Mouse (Mus musculus) lung, embryonic 14.5 days (tissue): ENCODE measurements at regions not wholly inside any gene's neighbourhood (a gene's known extent, or its start where the extent isn't known, plus 50 kb on each side); places are given as distances from the start of the nearest gene placed in this dataset.
A peak's percentile ranks its signal among the peaks of the same experiment; 100 is the strongest.

Experiments
- ATAC-seq: fragments of 200-750 bp; cut with Nextera tagmentation; 2 replicates; pipeline ENCODE4 v1.8.0; 2017; ENCODE audit warnings: mild to moderate bottlenecking, moderate TSS enrichment, moderate library complexity; ENCODE audit not compliant: insufficient read depth
- DNase-seq: peaks from one replicate; pipeline ENCODE4 v3.0.0-alpha.2; 2015
- H3K27ac ChIP-seq: fragments of 300-500 bp; sonication (generic); 2 replicates; pipeline ENCODE4 v1.5.1; 2014; ENCODE audit warnings: low read depth, mild to moderate bottlenecking, moderate library complexity
- H3K27me3 ChIP-seq: fragments of 300-500 bp; sonication (generic); 2 replicates; pipeline ENCODE4 v1.6.1; 2014; ENCODE audit warnings: low read length, control low read depth; ENCODE audit not compliant: insufficient read depth
- H3K36me3 ChIP-seq: fragments of 300-500 bp; sonication (generic); 2 replicates; pipeline ENCODE4 v1.6.1; 2014; ENCODE audit warnings: control low read depth; ENCODE audit not compliant: insufficient read depth
- H3K4me1 ChIP-seq: fragments of 300-500 bp; sonication (generic); 2 replicates; pipeline ENCODE4 v1.6.1; 2014; ENCODE audit warnings: antibody characterized with exemption, control low read depth; ENCODE audit not compliant: insufficient read depth
- H3K4me2 ChIP-seq: fragments of 300-500 bp; sonication (generic); 2 replicates; pipeline ENCODE4 v1.6.1; 2014; ENCODE audit warnings: mild to moderate bottlenecking
- H3K4me3 ChIP-seq: fragments of 300-500 bp; sonication (generic); 2 replicates; pipeline ENCODE4 v1.5.1; 2014; ENCODE audit warnings: low read depth, low read length
- H3K9ac ChIP-seq: fragments of 300-500 bp; sonication (generic); 2 replicates; pipeline ENCODE4 v1.6.1; 2014
- H3K9me3 ChIP-seq: fragments of 300-500 bp; sonication (generic); 2 replicates; pipeline ENCODE4 v1.6.1; 2016; ENCODE audit warnings: low read depth, low read length, control low read depth
- CTCF ChIP-seq: IDR thresholded peaks from 2 replicates; pipeline ENCODE4 v1.5.1; 2016; ENCODE audit warnings: antibody characterized with exemption, low read depth
- WGBS: fragments of 180-500 bp; shearing (Covaris S2); extraction: QIAGEN DNeasy Blood & Tissue Kit; methylation state at CpG from one replicate; pipeline ENCODE4 v1.1.7; 2014; 5-methylcytosine and 5-hydroxymethylcytosine counted together

DNA sequence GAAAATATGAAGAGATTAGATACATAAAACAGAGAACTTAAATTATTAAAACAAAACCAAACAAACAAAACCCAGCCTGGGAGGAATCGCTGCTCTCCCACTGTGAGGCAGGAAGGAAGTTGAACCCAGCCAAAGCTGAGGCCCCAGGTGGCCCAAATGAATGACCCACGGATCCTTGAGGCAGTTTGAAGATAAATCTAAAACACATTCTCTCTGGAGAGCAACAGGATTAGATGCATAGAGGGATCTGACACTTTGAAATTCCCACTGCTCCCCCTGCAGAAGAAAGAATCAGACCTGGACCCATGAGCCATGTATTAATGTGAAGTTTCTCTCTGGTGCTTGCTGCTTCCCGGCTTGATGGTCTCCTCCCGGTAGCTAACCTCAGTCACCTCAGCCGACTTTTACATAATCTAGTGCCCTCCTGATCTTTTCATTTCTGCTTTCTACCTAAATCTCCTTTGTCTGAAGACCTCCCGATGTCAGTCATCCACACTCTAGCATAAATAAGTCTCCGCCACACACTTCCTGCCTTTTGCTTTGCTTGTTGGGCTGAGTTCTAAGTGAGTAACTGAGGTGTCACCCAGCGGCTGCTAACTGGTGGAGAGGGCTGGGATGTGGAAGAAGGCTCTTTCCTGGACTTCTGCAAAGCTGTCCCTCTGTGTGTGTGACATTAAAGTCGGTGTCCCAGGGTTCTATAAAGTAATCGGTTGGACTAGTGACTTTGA is 74.6 kb downstream of the Skor1 start:
- Histone ChIP-seq H3K4me2 (peak overlapping the region; percentile 45), H3K27me3 (no peaks in the 10 kb centered on the region), H3K4me1 (peaks cover 18% of the 10 kb centered on the region), H3K9ac (no peak overlapping the region), H3K9me3 (no peaks in the 10 kb centered on the region), H3K4me3 (no peak overlapping the region), H3K36me3 (no peaks in the 10 kb centered on the region), H3K27ac (peak overlapping the region; percentile 87)
- TF ChIP-seq CTCF, result 0 out of 2 replicates have a peak, but pooled peaks have one; percentile 3
- ATAC-seq, result no peak
- WGBS, result 13% methylated on average over 10 of the region's 10 CpGs
- peak; percentile 53 for DNase-seq

DNA sequence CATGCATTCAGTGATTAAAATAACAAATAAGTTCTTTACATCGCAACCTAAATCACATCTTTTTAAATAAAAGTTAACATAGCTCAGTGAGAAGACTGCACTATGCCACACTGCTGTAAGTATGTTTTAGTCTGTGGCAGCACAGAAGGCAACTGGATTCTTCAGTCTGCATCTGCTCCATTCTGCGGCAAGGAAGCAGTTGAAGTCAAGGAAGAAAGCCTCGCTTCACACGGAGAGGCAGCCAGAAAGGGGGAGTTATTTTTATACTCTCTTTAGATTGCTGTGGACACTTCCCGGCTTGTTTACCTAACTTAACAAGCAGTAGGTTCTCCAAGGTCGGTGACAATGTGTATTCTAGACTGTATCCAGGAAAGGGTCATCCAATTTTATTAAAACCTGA is 77.7 kb downstream of the Skor1 start:
- TF ChIP-seq CTCF, result no peak

DNA sequence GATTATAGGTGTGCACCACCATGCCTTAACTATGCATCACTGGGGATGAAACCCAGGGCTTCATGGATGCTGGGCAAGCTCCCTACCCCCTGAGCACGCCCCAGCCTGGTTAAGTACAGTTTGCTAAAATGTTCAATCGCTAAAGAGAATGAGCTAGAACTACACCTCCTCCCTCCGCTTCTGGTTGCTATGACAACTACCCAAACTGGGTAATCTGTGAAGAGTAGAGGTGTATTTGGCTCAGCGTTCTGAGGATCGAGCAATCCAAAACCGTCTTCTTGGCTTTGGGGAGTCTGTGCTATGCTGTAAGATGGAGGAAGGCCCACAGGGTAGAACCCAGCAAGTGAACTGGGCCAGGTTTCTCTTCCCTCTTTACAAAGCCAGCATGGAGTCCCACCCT is 78.8 kb downstream of the Skor1 start:
- 67% methylated on average over 6 of the region's 6 CpGs for WGBS
- Histone ChIP-seq H3K27me3 (no peaks in the 10 kb centered on the region), H3K4me3 (no peak overlapping the region), H3K27ac (no peak overlapping the region), H3K9ac (no peak overlapping the region), H3K36me3 (no peaks in the 10 kb centered on the region), H3K4me1 (peaks cover 17% of the 10 kb centered on the region), H3K4me2 (no peak overlapping the region), H3K9me3 (no peaks in the 10 kb centered on the region)
- no peak for TF ChIP-seq CTCF
- DNase-seq (no peak), ATAC-seq (no peak)

More for the DNA sequence above, 77.7 kb downstream of the Skor1 start:
- no peak overlapping the region for H3K4me3 ChIP-seq
- H3K4me1 ChIP-seq, result peaks cover 18% of the 10 kb centered on the region
- peak overlapping the region; percentile 1; the same call in 1 of the 2 replicates for H3K27ac ChIP-seq
- no peak overlapping the region for H3K4me2 ChIP-seq
- H3K9ac ChIP-seq, result no peak overlapping the region
- no peaks in the 10 kb centered on the region for H3K9me3 ChIP-seq
- WGBS, result 19% methylated on average over 6 of the region's 6 CpGs
- DNase-seq, result peak; percentile 51
- no peak for ATAC-seq
- H3K27me3 ChIP-seq, result no peaks in the 10 kb centered on the region
- H3K36me3 ChIP-seq, result no peaks in the 10 kb centered on the region

DNA sequence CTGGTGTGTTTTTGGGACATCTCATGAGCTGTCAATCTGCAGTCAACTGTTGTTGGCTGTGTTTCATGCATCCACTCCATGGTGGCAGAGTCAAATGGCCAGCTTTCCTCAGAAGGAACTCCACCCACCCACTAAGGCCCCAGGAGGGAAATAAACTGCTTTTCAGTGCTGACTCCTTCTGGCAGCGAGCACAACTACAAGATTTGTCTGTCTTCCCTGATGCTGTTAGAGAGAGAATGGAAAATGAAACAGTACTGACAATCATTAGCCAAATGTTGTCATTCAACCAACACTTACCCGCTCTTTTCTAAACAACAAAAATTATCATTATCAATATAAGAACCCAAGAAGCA is 79.3 kb upstream of the Pias1 start:
- peak; percentile 47 for TF ChIP-seq CTCF
- WGBS, result 64% methylated on average over 2 of the region's 2 CpGs
- H3K9ac ChIP-seq, result no peak overlapping the region
- H3K27ac ChIP-seq, result no peak overlapping the region
- H3K36me3 ChIP-seq, result no peaks in the 10 kb centered on the region
- H3K4me3 ChIP-seq, result no peak overlapping the region
- H3K9me3 ChIP-seq, result 0 out of 2 replicates have a peak, but pooled peaks cover 6% of the 10 kb centered on the region
- H3K4me1 ChIP-seq, result 0 out of 2 replicates have a peak, but pooled peaks cover 7% of the 10 kb centered on the region
- H3K4me2 ChIP-seq, result no peak overlapping the region
- DNase-seq (peak; percentile 49), ATAC-seq (no peak)
- H3K27me3 ChIP-seq, result no peaks in the 10 kb centered on the region

DNA sequence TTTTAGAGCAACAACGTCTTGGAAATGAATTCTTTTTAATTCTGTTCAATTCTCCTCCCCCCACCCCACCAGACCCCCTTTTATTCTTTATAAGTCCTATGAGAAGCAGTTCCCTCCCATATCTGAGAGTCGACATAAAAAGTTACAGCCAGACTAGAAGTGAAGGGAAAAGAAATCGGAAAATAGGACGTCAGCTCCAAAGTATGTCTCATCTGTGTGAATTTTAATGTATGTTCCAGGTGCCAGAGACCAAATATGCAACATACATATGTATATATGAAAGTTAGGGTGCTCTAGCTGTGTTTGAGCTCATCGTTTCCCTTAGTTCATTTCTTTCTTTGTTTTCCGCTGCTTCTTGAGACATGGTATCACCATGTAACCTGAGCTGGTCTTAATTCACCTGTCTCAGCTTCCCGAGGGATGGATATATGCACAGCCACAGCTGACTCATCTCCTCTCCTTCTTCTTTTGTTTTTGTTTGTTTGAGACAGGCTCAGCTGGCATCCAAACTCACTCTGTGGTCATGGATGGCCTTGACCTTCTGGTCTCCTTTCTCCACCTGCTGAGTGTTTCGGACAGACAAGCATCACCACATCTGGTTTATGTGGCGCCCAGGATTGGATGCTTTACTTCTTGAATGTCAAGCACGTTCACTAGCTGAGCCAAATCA is 78.8 kb upstream of the Pias1 start:
- no peaks in the 10 kb centered on the region for H3K27me3 ChIP-seq
- no peak overlapping the region for H3K9ac ChIP-seq
- no peak for TF ChIP-seq CTCF
- 0 out of 2 replicates have a peak, but pooled peaks cover 7% of the 10 kb centered on the region for H3K4me1 ChIP-seq
- WGBS, result 58% methylated on average over 10 of the region's 10 CpGs
- ATAC-seq (no peak), DNase-seq (no peak)
- no peaks in the 10 kb centered on the region for H3K36me3 ChIP-seq
- 0 out of 2 replicates have a peak, but pooled peaks cover 6% of the 10 kb centered on the region for H3K9me3 ChIP-seq
- H3K4me3 ChIP-seq, result no peak overlapping the region
- H3K4me2 ChIP-seq, result no peak overlapping the region
- no peak overlapping the region for H3K27ac ChIP-seq

DNA sequence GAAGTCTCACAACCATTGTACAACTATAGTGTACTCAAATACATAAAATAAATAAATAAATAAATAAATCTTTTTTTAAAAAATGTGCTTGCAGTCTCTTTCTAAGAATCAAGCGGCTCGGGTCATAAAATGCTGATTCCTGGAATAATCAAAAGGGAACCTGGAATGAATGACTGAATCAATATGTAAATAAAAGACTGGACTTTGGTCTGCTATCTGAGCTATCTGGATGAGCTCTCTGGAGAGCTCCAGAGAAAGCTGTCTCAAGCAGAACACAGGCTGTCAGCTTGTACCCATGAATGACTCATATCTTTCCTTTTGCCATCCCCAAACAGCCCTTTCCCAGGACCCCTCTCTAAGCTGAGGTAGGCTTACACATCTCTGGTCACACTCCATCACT is 75.8 kb upstream of the Pias1 start:
- WGBS, result 97% methylated on average over 2 of the region's 2 CpGs

DNA sequence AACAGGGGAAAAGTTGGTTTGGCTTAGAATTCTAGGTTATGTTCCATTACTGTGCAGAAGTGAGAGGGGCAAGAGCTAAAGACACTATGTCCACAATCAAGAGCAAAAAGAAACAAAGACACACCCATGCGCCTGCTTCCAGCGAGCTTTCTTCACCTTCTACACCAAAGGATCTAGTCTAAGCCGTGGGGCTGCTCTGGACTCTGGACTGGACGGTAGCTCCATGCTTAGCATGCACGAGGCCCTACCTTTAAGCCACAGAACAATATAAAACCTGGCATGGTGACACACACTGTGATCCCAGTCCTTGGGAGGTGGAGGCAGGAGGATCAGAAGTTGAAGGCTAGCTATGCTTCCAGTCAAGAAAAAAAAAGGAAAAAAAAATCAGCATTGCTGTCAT is 73.0 kb upstream of the Pias1 start:
- Histone ChIP-seq H3K27ac (no peak overlapping the region), H3K4me2 (no peak overlapping the region), H3K4me1 (peaks cover 11% of the 10 kb centered on the region), H3K9ac (no peak overlapping the region), H3K27me3 (no peaks in the 10 kb centered on the region), H3K9me3 (0 out of 2 replicates have a peak, but pooled peaks cover 6% of the 10 kb centered on the region), H3K4me3 (no peak overlapping the region), H3K36me3 (no peaks in the 10 kb centered on the region)
- WGBS, result 82% methylated on average over 5 of the region's 5 CpGs
- no peak for TF ChIP-seq CTCF
- DNase-seq (no peak), ATAC-seq (no peak)

More for the DNA sequence above, 75.8 kb upstream of the Pias1 start:
- Histone ChIP-seq H3K4me2 (no peak overlapping the region), H3K27ac (no peak overlapping the region), H3K9ac (no peak overlapping the region), H3K9me3 (0 out of 2 replicates have a peak, but pooled peaks cover 6% of the 10 kb centered on the region), H3K27me3 (no peaks in the 10 kb centered on the region), H3K4me1 (peaks cover 9% of the 10 kb centered on the region), H3K4me3 (no peak overlapping the region), H3K36me3 (no peaks in the 10 kb centered on the region)
- ATAC-seq (no peak), DNase-seq (no peak)
- TF ChIP-seq CTCF, result no peak
